Mouse (Mus musculus) lung, postnatal 0 days (tissue): ENCODE data around the gene Tnfsf9. TPM values are rescaled to one million over a fixed set of nuclear protein-coding genes. Genes with fewer than 3 reads are reported as not detected.
"Not testable (repeated sequence)": the region's sequence is repeated elsewhere in the genome, so short reads cannot be mapped to it uniquely, and the experiment has no call there.

Experiments
- ATAC-seq: fragments of 200-750 bp; cut with Nextera tagmentation; 2 replicates; pipeline ENCODE4 v1.8.0; 2017; ENCODE audit warnings: moderate library complexity
- DNase-seq: peaks from one replicate; pipeline ENCODE4 v3.0.0-alpha.2; 2016; ENCODE audit warnings: low spot score
- H3K27ac ChIP-seq: fragments of 300-500 bp; sonication (generic); 2 replicates; pipeline ENCODE4 v1.5.1; 2014; ENCODE audit warnings: antibody characterized with exemption, mild to moderate bottlenecking, low read length, mixed read lengths
- H3K27me3 ChIP-seq: fragments of 300-500 bp; sonication (generic); replicated peaks from 2 replicates; pipeline ENCODE4 v1.6.1; 2014; ENCODE audit warnings: low read length, mixed read lengths; ENCODE audit not compliant: insufficient read depth
- H3K36me3 ChIP-seq: fragments of 300-500 bp; sonication (generic); 2 replicates; pipeline ENCODE4 v1.6.1; 2014; ENCODE audit warnings: low read length, mixed read lengths; ENCODE audit not compliant: insufficient read depth
- H3K4me1 ChIP-seq: fragments of 300-500 bp; sonication (generic); 2 replicates; pipeline ENCODE4 v1.6.1; 2014; ENCODE audit warnings: antibody characterized with exemption, low read depth, low read length, mixed read lengths; ENCODE audit not compliant: insufficient read depth
- H3K4me2 ChIP-seq: fragments of 300-500 bp; sonication (generic); replicated peaks from 2 replicates; pipeline ENCODE4 v1.6.1; 2014; ENCODE audit warnings: low read depth, mild to moderate bottlenecking, low read length, moderate library complexity, mixed read lengths
- H3K4me3 ChIP-seq: fragments of 300-500 bp; sonication (generic); 2 replicates; pipeline ENCODE4 v1.5.1; 2014; ENCODE audit warnings: low read depth, low read length
- H3K9ac ChIP-seq: fragments of 300-500 bp; sonication (generic); replicated peaks from 2 replicates; pipeline ENCODE4 v1.6.1; 2014; ENCODE audit warnings: low read depth, mild to moderate bottlenecking
- H3K9me3 ChIP-seq: fragments of 300-500 bp; sonication (generic); 2 replicates; pipeline ENCODE4 v1.6.1; 2016; ENCODE audit warnings: low read length, mixed read lengths
- CTCF ChIP-seq: IDR thresholded peaks from 2 replicates; pipeline ENCODE4 v1.5.1; 2016; ENCODE audit warnings: antibody characterized with exemption, mild to moderate bottlenecking
- EP300 ChIP-seq: IDR thresholded peaks from 2 replicates; pipeline ENCODE4 v1.6.1; 2016; ENCODE audit warnings: antibody characterized with exemption, mild to moderate bottlenecking, control low read depth
- WGBS: fragments of 180-500 bp; shearing (Covaris S2); extraction: QIAGEN DNeasy Blood & Tissue Kit; methylation state at CpG from one replicate; pipeline ENCODE4 v1.1.7; 2014; 5-methylcytosine and 5-hydroxymethylcytosine counted together
- polyA plus RNA-seq: library from polyadenylated mRNA; unstranded; fragments of >200 nt; fragmentation: Nextera tagmentation; extraction: Ambion mirVana; gene quantifications from 2 replicates; pipeline ENCODE4 v1.2.1, GENCODE M21; 2015

Gene Tnfsf9
- polyA plus RNA-seq, 1 experiment from 2014 or later, result 3.0 TPM

DNA sequence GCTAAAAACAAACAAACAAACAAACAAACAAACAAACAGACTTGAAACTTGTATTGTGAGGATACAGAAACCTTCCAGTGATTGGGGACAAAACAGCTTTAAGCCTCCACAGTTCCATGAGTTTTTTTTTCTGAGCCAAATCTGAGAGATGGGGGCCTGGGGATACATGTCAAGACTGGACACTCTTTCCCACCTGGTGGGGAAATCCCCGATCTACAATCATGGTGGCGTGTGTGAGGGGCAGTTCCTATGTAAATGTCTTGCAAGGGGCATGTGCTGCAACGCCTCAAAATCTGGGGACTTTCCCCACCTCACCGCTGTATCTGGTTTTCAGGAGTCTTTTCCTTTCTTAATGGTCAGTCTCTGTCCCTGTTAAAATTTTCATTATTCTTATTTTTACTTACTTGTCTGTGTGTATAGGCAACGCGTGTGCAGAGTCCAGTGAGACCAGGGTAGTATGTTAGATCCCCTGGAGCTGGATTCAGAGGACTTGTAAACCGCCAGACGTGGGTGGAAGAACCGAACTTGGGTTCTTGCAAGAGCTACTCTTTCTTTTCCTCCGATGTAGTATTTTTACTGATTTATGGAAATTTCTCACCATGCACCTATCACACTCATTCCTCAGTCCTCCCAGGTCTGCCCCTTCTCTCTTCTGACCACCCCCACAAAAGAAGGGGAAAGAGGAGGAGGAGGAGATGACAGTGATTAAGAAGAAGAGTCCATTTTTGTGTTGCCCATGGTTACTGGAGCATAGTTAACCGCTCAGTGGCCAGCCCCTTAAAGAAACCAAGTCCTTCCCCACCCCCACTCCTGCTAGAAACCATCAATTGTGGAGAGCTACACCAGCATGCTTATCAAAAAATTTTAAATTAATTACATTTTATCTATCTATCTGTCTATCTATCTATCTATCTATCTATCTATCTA is 18.3 kb downstream of the Tnfsf9 start:
- H3K4me3 ChIP-seq, result no peak overlapping the region
- no peak overlapping the region for H3K27ac ChIP-seq
- TF ChIP-seq EP300 (no peak), CTCF (no peak)
- H3K4me1 ChIP-seq, result peaks cover 2% of the 10 kb centered on the region; the same call in 1 of the 2 replicates
- 84% methylated on average over 11 of the region's 11 CpGs for WGBS
- no peak overlapping the region for H3K9ac ChIP-seq
- H3K9me3 ChIP-seq, result no peaks in the 10 kb centered on the region
- DNase-seq (no peak), ATAC-seq (no peak)
- no peak overlapping the region for H3K4me2 ChIP-seq
- no peaks in the 10 kb centered on the region for H3K27me3 ChIP-seq
- no peaks in the 10 kb centered on the region for H3K36me3 ChIP-seq

- Histone ChIP-seq H3K9ac (no peak overlapping the region), H3K4me2 (no peak overlapping the region), H3K27me3 (no peaks in the 10 kb centered on the region), H3K27ac (no peak overlapping the region), H3K36me3 (no peaks in the 10 kb centered on the region), H3K4me1 (no peaks in the 10 kb centered on the region), H3K4me3 (no peak overlapping the region), H3K9me3 (no peaks in the 10 kb centered on the region)
- TF ChIP-seq EP300 (no peak), CTCF (no peak)
- ATAC-seq (no peak), DNase-seq (no peak)
- WGBS, result 71% methylated on average over 4 of the region's 4 CpGs
Observed at GRCm38 (mm10) chr17:57124792-57125191, 19.7 kb downstream of the Tnfsf9 start.

DNA sequence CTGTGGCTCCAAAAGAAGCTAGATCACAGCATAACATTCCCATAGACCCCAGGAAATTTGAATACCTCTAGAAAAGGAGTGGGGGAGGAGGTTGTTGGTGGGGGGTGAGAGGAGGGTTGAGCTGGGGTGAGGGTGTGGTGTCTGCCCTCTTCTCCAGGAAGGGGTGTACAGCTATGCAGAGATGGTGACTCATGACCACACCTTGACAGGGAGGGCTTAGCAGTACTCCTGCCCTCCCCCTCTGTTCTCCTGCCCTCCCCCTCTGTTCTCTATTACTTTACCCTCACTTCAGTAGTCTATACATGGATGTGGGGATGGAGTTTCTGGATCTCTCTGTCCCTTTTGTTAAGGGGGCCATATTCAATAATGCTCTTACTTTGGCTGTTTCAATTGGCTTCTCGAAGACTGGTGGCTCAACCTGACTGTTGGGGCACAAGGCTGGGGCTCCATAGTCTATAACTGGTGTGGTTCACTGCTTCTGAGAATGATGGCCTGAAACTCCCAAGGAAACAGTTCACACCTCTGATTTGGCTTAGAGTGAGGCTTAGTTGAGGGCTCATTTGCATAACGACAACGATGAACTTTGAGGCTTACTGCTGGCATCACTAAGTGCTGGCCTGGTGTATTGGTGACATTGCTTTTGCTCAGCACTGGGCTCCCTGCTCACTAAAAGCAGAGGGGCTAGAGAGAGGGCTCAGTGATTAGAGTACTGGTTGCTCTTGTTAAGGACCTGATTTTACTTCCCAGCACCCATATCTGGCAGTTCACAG is 20.9 kb downstream of the Tnfsf9 start:
- no peaks in the 10 kb centered on the region for H3K36me3 ChIP-seq
- H3K27ac ChIP-seq, result no peak overlapping the region
- no peaks in the 10 kb centered on the region for H3K27me3 ChIP-seq
- WGBS, result 58% methylated on average over 3 of the region's 3 CpGs
- H3K9me3 ChIP-seq, result no peaks in the 10 kb centered on the region
- no peak overlapping the region for H3K9ac ChIP-seq
- ATAC-seq (no peak), DNase-seq (no peak)
- no peak overlapping the region for H3K4me2 ChIP-seq
- H3K4me3 ChIP-seq, result no peak overlapping the region
- TF ChIP-seq EP300, result no peak
- no peak for TF ChIP-seq CTCF
- no peaks in the 10 kb centered on the region for H3K4me1 ChIP-seq

GRCm38 (mm10) chr17:57131793-57132192 is 26.7 kb downstream of the Tnfsf9 start:
- Histone ChIP-seq H3K9ac (no peak overlapping the region), H3K4me3 (no peak overlapping the region), H3K9me3 (no peaks in the 10 kb centered on the region), H3K4me1 (no peaks in the 10 kb centered on the region), H3K27me3 (no peaks in the 10 kb centered on the region), H3K27ac (no peak overlapping the region), H3K36me3 (no peaks in the 10 kb centered on the region), H3K4me2 (no peak overlapping the region)
- WGBS, result 80% methylated on average over 1 of the region's 1 CpGs
- ATAC-seq (no peak), DNase-seq (no peak)
- TF ChIP-seq EP300 (no peak), CTCF (no peak)

- ATAC-seq, result not testable (repeated sequence)
- WGBS, result 10% methylated on average over 3 of the region's 3 CpGs
Observed at GRCm38 (mm10) chr17:57134021-57134420, 28.9 kb downstream of the Tnfsf9 start.

DNA sequence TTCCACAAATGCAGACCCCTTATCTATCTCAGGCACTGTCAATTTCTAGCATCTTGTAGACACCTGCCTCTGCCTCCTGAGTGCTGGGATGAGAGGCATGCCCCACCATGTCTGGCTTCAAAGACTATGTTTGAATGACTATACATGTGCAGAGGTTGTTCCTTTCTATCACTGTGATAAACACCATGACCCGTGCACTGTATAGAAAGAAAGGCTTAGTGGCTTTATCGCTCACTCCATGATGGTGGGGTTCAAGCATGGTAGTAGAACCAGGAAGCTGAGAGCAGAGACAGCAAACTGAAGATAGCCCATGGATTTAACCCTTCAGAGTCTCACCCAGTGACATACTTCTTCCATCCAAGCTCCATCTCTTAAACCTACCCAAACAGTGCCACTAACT is 29.6 kb downstream of the Tnfsf9 start:
- no peak overlapping the region for H3K4me3 ChIP-seq
- no peaks in the 10 kb centered on the region for H3K36me3 ChIP-seq
- WGBS, result 78% methylated on average over 2 of the region's 2 CpGs
- DNase-seq (no peak), ATAC-seq (no peak)
- H3K4me1 ChIP-seq, result no peaks in the 10 kb centered on the region
- no peak overlapping the region for H3K4me2 ChIP-seq
- H3K9ac ChIP-seq, result no peak overlapping the region
- no peaks in the 10 kb centered on the region for H3K9me3 ChIP-seq
- H3K27ac ChIP-seq, result no peak overlapping the region
- no peaks in the 10 kb centered on the region for H3K27me3 ChIP-seq
- TF ChIP-seq CTCF (no peak), EP300 (no peak)

More at GRCm38 (mm10) chr17:57134021-57134420, 28.9 kb downstream of the Tnfsf9 start:
- not testable (repeated sequence) for H3K27me3 ChIP-seq, H3K4me1 ChIP-seq, DNase-seq, H3K9ac ChIP-seq, H3K4me2 ChIP-seq, H3K4me3 ChIP-seq, H3K27ac ChIP-seq, H3K36me3 ChIP-seq, H3K9me3 ChIP-seq
